Comparison of ENCODE assay signal across 17 mouse cellular contexts in the genomic region with DNA sequence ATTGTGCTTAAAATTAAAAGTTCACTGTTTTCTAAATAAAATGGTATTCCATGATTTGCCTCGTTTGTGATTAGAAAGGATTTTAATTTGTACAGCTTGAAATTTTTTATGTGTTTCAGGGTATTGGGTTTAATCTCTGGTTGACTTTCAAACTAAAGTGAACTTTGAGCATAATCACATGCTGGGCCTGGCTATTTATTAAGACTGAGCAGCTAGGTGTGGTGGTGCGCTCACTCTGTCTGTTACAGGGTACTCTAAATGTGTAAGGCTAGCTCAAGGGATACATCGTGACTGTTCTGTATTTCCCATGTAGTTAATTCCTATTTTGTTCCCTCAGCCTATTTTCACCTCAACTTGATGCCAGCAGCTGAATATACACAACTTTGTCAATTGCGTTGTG. TPM values are rescaled to one million over a fixed set of nuclear protein-coding genes. Genes with fewer than 3 reads are reported as not detected.
DNase-seq lines count a peak whose midpoint lies in the region; ATAC-seq and TF ChIP-seq lines count a peak whose summit lies in the region.
"Had no signal": no experiment of that assay in that cellular context is flagged by ENCODE, and none has a peak within 500 bp of the region (broad histone marks: within the 10 kb centered on the region; RNA-seq: fewer than 3 reads in every experiment).

No protein-coding gene starts in this region.

- H3K27me3 ChIP-seq in intestine, embryonic 16.5 days (replicated peaks; ENCODE audit: control insufficient read depth, insufficient read depth, low read length): no peaks in the 10 kb centered on the region
- no peaks in the 10 kb centered on the region for H3K27me3 ChIP-seq in intestine, embryonic 15.5 days (replicated peaks)
- H3K27me3 ChIP-seq in ES-Bruce4 (ENCODE audit: control insufficient read depth, insufficient read depth, low read length, poor library complexity, severe bottlenecking): no peaks in the 10 kb centered on the region
- H3K27me3 ChIP-seq: forebrain, embryonic 13.5 days; heart, embryonic 12.5 days had no signal

- H3K36me3 ChIP-seq in intestine, embryonic 16.5 days (ENCODE audit: control insufficient read depth, insufficient read depth, low read length): peaks cover 15% of the 10 kb centered on the region
- peaks cover 25% of the 10 kb centered on the region for H3K36me3 ChIP-seq in intestine, embryonic 15.5 days
- H3K36me3 ChIP-seq in ES-Bruce4 (ENCODE audit: control insufficient read depth, insufficient read depth, low read length, poor library complexity, severe bottlenecking): peaks cover 75% of the 10 kb centered on the region

- no peak for TF ChIP-seq POLR2A in ES-Bruce4 (IDR thresholded peaks at IDR 0.05; ENCODE audit: insufficient read depth, low read length)

- ATAC-seq in intestine, embryonic 16.5 days: peak; percentile 66
- no peak for ATAC-seq in intestine, embryonic 15.5 days
- ATAC-seq: forebrain, embryonic 13.5 days; forebrain, postnatal 0 days had no signal

- no peaks in the 10 kb centered on the region for H3K9me3 ChIP-seq in intestine, embryonic 16.5 days (ENCODE audit: control insufficient read depth, low read length)
- no peaks in the 10 kb centered on the region for H3K9me3 ChIP-seq in intestine, embryonic 15.5 days
- no peaks in the 10 kb centered on the region for H3K9me3 ChIP-seq in ES-Bruce4 (replicated peaks; ENCODE audit: control insufficient read depth, insufficient read depth, low read length, poor library complexity, severe bottlenecking)
- H3K9me3 ChIP-seq: embryonic facial prominence, embryonic 10.5 days; forebrain, embryonic 13.5 days; heart, embryonic 12.5 days had no signal

- peaks cover 5% of the 10 kb centered on the region for H3K4me1 ChIP-seq in intestine, embryonic 16.5 days (ENCODE audit: control insufficient read depth, insufficient read depth, low read length)
- H3K4me1 ChIP-seq in intestine, embryonic 15.5 days (replicated peaks): no peaks in the 10 kb centered on the region
- H3K4me1 ChIP-seq in ES-Bruce4 (ENCODE audit: control insufficient read depth, insufficient read depth, low read length): no peaks in the 10 kb centered on the region
- H3K4me1 ChIP-seq: embryonic facial prominence, embryonic 10.5 days; forebrain, embryonic 13.5 days; heart, embryonic 12.5 days had no signal

- DNase-seq in kidney, adult 9 months: peak; percentile 83
- DNase-seq in kidney, postnatal 10 days: no peak
- peak; percentile 46 to 66 for DNase-seq in kidney, postnatal 25 days
- DNase-seq in left cerebral cortex, postnatal 4 days: no peak
- no peak for DNase-seq in left cerebral cortex, adult 2 months (ENCODE audit: extremely low spot score in 1 of 2, low spot score in 2 of 2)
- DNase-seq: adrenal gland, adult 2 months; adrenal gland, postnatal 25 days; cerebellum, adult 18-20 months; cerebellum, postnatal 10 days; forebrain, postnatal 0 days; gastrocnemius, postnatal 14 days had no signal

- H3K4me2 ChIP-seq in intestine, embryonic 16.5 days (ENCODE audit: low read depth, low read length): no peak overlapping the region
- no peak overlapping the region for H3K4me2 ChIP-seq in intestine, embryonic 15.5 days (replicated peaks)
- H3K4me2 ChIP-seq: forebrain, embryonic 13.5 days; heart, embryonic 12.5 days had no signal

- no peak overlapping the region for H3K27ac ChIP-seq in intestine, embryonic 16.5 days (ENCODE audit: low read length)
- H3K27ac ChIP-seq in intestine, embryonic 15.5 days: no peak overlapping the region
- H3K27ac ChIP-seq in ES-Bruce4 (ENCODE audit: insufficient read depth, low read length): no peak overlapping the region
- no peak overlapping the region for H3K27ac ChIP-seq in left cerebral cortex, adult 2 months
- H3K27ac ChIP-seq: embryonic facial prominence, embryonic 10.5 days; forebrain, embryonic 13.5 days had no signal

- WGBS in intestine, embryonic 16.5 days: 75% methylated on average over 4 of the region's 4 CpGs
- 76% methylated on average over 4 of the region's 4 CpGs for WGBS in intestine, embryonic 15.5 days

- intact Hi-C loops in left cerebral cortex, postnatal 4 days (cut with DNase I): no loop called here
- intact Hi-C loops in left cerebral cortex, adult 2 months (cut with DNase I): no loop called here

- TF ChIP-seq CTCF in ES-Bruce4 (IDR thresholded peaks at IDR 0.05; ENCODE audit: low read depth, low read length): no peak
- TF ChIP-seq CTCF in left cerebral cortex, adult 2 months (IDR thresholded peaks at IDR 0.05): no peak

- no peak overlapping the region for H3K9ac ChIP-seq in intestine, embryonic 16.5 days (ENCODE audit: low read depth, low read length)
- no peak overlapping the region for H3K9ac ChIP-seq in intestine, embryonic 15.5 days
- peak overlapping the region; percentile 24; the same call in 1 of the 2 replicates for H3K9ac ChIP-seq in ES-Bruce4 (ENCODE audit: low read depth, poor library complexity, severe bottlenecking)
- H3K9ac ChIP-seq: forebrain, embryonic 13.5 days; forebrain, postnatal 0 days; heart, embryonic 12.5 days had no signal

- no peak overlapping the region for H3K4me3 ChIP-seq in intestine, embryonic 16.5 days (ENCODE audit: low read length)
- H3K4me3 ChIP-seq in intestine, embryonic 15.5 days (replicated peaks): no peak overlapping the region
- H3K4me3 ChIP-seq in ES-Bruce4 (ENCODE audit: low read depth, low read length): no peak overlapping the region
- no peak overlapping the region for H3K4me3 ChIP-seq in left cerebral cortex, adult 2 months
- H3K4me3 ChIP-seq: embryonic facial prominence, embryonic 10.5 days; forebrain, embryonic 13.5 days; heart, embryonic 12.5 days had no signal

- TF ChIP-seq EP300 in ES-Bruce4 (IDR thresholded peaks at IDR 0.05; ENCODE audit: insufficient read depth, low read depth, low read length): no peak

RNA-seq across cellular contexts. Expression of a gene that starts 8.6 kb away (rescaled TPM):
- 112 and 117 TPM in 2 replicates for polyA plus RNA-seq in intestine, embryonic 16.5 days (2015; fragmentation: Nextera tagmentation; extraction: Ambion mirVana)
- 122 and 124 TPM in 2 replicates for polyA plus RNA-seq in intestine, embryonic 15.5 days (2015; fragmentation: Nextera tagmentation; extraction: Ambion mirVana)
- 584 and 631 TPM in 2 replicates for polyA plus RNA-seq in ES-Bruce4 (2011; ENCODE audit: insufficient read depth, insufficient read length, low read depth, missing spikeins)
- 100 to 1,000 TPM; 206 to 211 TPM for total RNA-seq in left cerebral cortex, postnatal 4 days (2021)
- total RNA-seq in left cerebral cortex, adult 2 months (2021): 100 to 1,000 TPM; 163 to 167 TPM

RNA-seq across cellular contexts. Expression of a gene that starts 18.1 kb away (rescaled TPM):
- polyA plus RNA-seq in intestine, embryonic 16.5 days (2015; fragmentation: Nextera tagmentation; extraction: Ambion mirVana): 26.4 and 28.6 TPM in 2 replicates
- polyA plus RNA-seq in intestine, embryonic 15.5 days (2015; fragmentation: Nextera tagmentation; extraction: Ambion mirVana): 28.2 and 31.8 TPM in 2 replicates
- 10.4 and 12.8 TPM in 2 replicates for polyA plus RNA-seq in ES-Bruce4 (2011; ENCODE audit: insufficient read depth, insufficient read length, low read depth, missing spikeins)
- total RNA-seq in left cerebral cortex, postnatal 4 days (2021): 10 to 100 TPM in 1 of 2 experiments, 1 to 10 TPM in 1; 8.5 to 11.4 TPM
- 10 to 100 TPM; 16.4 to 22.8 TPM for total RNA-seq in left cerebral cortex, adult 2 months (2021)

RNA-seq across cellular contexts. Expression of a gene that starts 53.9 kb away (rescaled TPM):
- polyA plus RNA-seq in intestine, embryonic 16.5 days (2015; fragmentation: Nextera tagmentation; extraction: Ambion mirVana): 27.5 and 28.0 TPM in 2 replicates
- 20.7 and 24.3 TPM in 2 replicates for polyA plus RNA-seq in intestine, embryonic 15.5 days (2015; fragmentation: Nextera tagmentation; extraction: Ambion mirVana)
- 11.7 and 15.1 TPM in 2 replicates for polyA plus RNA-seq in ES-Bruce4 (2011; ENCODE audit: insufficient read depth, insufficient read length, low read depth, missing spikeins)
- total RNA-seq in left cerebral cortex, postnatal 4 days (2021): 100 to 1,000 TPM; 115 to 118 TPM
- 100 to 1,000 TPM; 152 TPM for total RNA-seq in left cerebral cortex, adult 2 months (2021)

RNA-seq across cellular contexts. Expression of a gene that starts 54.2 kb away (rescaled TPM):
- 353 and 370 TPM in 2 replicates for polyA plus RNA-seq in intestine, embryonic 16.5 days (2015; fragmentation: Nextera tagmentation; extraction: Ambion mirVana)
- polyA plus RNA-seq in intestine, embryonic 15.5 days (2015; fragmentation: Nextera tagmentation; extraction: Ambion mirVana): 263 and 305 TPM in 2 replicates
- 334 and 349 TPM in 2 replicates for polyA plus RNA-seq in ES-Bruce4 (2011; ENCODE audit: insufficient read depth, insufficient read length, low read depth, missing spikeins)
- under 1 TPM; 0.26 to 0.64 TPM for total RNA-seq in left cerebral cortex, postnatal 4 days (2021)
- under 1 TPM; 0.33 to 0.38 TPM for total RNA-seq in left cerebral cortex, adult 2 months (2021)

Comparison
In these comparisons a context has a peak if more than half of its experiments do, and no peak if none do; other contexts are left out.
1. DNase-seq: peak in kidney, adult 9 months (single experiment) and kidney, postnatal 25 days (2 of 2); none in kidney, postnatal 10 days (single experiment), left cerebral cortex, postnatal 4 days (single experiment) and left cerebral cortex, adult 2 months (0 of 2).